Mouse (Mus musculus): ENCODE measurements around the gene Csad. TPM values are rescaled to one million over a fixed set of nuclear protein-coding genes. Genes with fewer than 3 reads are reported as not detected.

Gene Csad
- 99.1 and 106 TPM in 2 replicates for polyA plus RNA-seq (2015; fragmentation: Nextera tagmentation; extraction: Ambion mirVana)

GRCm38 (mm10) chr15:102204674-102205505 lies at the start of gene Csad:
Gene Csad (minus strand): TSS chr15:102204724.
- Histone ChIP-seq H3K4me1 (peaks cover 40% of the 10 kb centered on the region), H3K9ac (peak within 1 kb of the TSS; percentile 95), H3K27ac (replicated peaks) (peak within 1 kb of the TSS; percentile 100), H3K9me3 (replicated peaks) (no peaks in the 10 kb centered on the region), H3K36me3 (peaks cover 46% of the 10 kb centered on the region), H3K4me2 (replicated peaks) (peak within 1 kb of the TSS; percentile 64), H3K4me3 (replicated peaks) (peak within 1 kb of the TSS; percentile 86), H3K27me3 (no peaks in the 10 kb centered on the region)
- 36% methylated on average over 19 of the region's 19 CpGs for WGBS
- ATAC-seq (ENCODE audit: insufficient number of reproducible peaks, low FRiP score, low TSS enrichment, low read depth): no peak

DNA sequence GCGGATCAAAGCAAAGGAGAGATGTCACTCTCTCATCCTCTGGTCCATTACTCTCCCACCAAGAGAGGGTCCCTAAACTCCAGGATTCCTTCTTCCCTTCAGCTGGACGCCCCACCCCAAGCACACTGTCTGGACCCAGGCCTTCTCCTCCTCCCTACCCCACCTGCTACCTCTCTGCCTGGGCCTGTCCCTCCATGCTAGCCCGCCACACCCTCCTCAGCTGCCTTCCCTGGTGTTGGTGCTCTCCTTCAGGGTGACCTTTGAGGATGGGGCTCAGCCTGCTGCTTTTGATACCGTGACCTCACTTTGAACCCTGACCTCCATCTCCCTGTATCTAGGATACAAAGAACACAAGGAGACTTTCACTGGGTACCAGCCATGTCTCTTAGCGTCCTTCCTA lies 46.0 kb upstream of the Csad start:
- H3K4me1 ChIP-seq: peaks cover 81% of the 10 kb centered on the region
- H3K27me3 ChIP-seq: no peaks in the 10 kb centered on the region
- H3K4me3 ChIP-seq (replicated peaks): peak overlapping the region; percentile 50; the same call in 1 of the 2 replicates
- no peaks in the 10 kb centered on the region for H3K9me3 ChIP-seq (replicated peaks)
- peaks cover 34% of the 10 kb centered on the region for H3K36me3 ChIP-seq
- no peak for ATAC-seq (ENCODE audit: insufficient number of reproducible peaks, low FRiP score, low TSS enrichment, low read depth)
- peak overlapping the region; percentile 96 for H3K27ac ChIP-seq (replicated peaks)
- no peak overlapping the region for H3K9ac ChIP-seq
- H3K4me2 ChIP-seq (replicated peaks): peak overlapping the region; percentile 76; the same call in 1 of the 2 replicates
- 57% methylated on average over 5 of the region's 5 CpGs for WGBS

DNA sequence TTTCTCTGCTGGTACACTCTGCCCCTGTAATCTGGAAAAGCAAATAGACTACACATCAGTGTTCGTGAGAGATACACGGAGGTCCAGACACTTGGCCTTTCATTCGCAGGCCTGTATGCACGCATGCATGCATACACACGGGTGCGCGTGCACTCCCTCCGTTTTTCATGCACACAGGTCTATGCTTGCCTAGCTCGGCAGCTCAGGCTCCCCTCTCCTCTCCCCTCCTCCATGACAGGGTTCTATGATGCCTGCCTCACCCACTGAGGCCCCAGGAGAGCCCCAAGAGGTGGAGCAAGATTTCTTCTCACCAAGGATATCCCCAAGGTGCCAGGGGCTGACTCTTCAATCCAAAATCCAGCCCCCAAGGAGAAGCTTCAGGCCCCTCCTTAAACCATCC lies 45.4 kb upstream of the Csad start:
- peak overlapping the region; percentile 50 for H3K4me3 ChIP-seq (replicated peaks)
- peaks cover 81% of the 10 kb centered on the region for H3K4me1 ChIP-seq
- 23% methylated on average over 9 of the region's 9 CpGs for WGBS
- H3K27me3 ChIP-seq: no peaks in the 10 kb centered on the region
- H3K4me2 ChIP-seq (replicated peaks): peak overlapping the region; percentile 76
- peaks cover 34% of the 10 kb centered on the region for H3K36me3 ChIP-seq
- peak overlapping the region; percentile 96 for H3K27ac ChIP-seq (replicated peaks)
- H3K9me3 ChIP-seq (replicated peaks): no peaks in the 10 kb centered on the region
- ATAC-seq (ENCODE audit: insufficient number of reproducible peaks, low FRiP score, low TSS enrichment, low read depth): no peak
- peak overlapping the region; percentile 31; the same call in 1 of the 2 replicates for H3K9ac ChIP-seq

DNA sequence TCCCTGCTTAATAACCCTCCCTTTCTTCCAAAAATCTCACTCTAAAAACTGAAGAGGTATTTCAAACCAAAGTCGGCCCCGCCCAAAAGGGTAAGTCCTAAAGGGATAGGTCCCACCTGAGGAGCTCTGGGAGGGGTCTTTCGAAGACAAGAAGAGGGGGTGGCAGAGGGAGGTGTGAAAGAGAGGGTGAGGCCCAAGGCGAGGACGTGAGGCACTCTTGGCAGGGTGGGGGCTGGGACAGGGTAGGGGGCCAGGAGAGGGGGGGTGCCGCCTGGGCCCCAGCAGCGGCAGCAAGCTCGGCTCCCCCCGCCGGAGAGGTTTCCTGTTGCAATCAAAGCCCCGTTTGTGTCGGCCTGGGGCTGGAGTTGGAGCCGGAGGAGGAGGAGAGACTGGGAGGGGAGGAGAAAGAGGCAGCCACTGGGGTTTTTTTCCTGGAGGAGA lies 44.7 kb upstream of the Csad start:
- Histone ChIP-seq H3K27ac (replicated peaks) (peak overlapping the region; percentile 96), H3K9ac (peak overlapping the region; percentile 31), H3K4me2 (replicated peaks) (peak overlapping the region; percentile 76), H3K36me3 (peaks cover 31% of the 10 kb centered on the region), H3K27me3 (no peaks in the 10 kb centered on the region), H3K4me1 (peaks cover 81% of the 10 kb centered on the region), H3K9me3 (replicated peaks) (no peaks in the 10 kb centered on the region), H3K4me3 (replicated peaks) (peak overlapping the region; percentile 50)
- WGBS: 1% methylated on average over 13 of the region's 13 CpGs
- ATAC-seq (ENCODE audit: insufficient number of reproducible peaks, low FRiP score, low TSS enrichment, low read depth): 0 out of 2 replicates have a peak, but pooled peaks have one; percentile 2

DNA sequence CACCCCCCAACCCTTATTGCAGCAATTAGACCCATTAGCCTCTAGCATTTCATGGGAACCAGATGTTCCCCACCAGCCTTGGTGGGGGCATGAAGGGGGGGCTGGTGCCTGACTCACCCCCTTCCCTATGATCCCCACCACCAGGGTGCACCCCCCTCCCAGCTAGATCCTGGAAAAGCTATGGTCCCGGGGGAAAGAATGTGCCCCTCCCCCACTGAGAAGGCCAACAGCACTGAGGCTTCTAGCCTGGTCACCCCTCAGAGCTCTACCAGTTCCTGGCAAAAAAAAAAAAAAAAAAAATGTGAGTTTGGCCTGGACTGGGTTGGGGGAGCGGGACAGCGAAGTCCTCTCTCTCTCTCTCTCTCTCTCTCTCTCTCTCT lies 44.3 kb upstream of the Csad start:
- no peak for ATAC-seq (ENCODE audit: insufficient number of reproducible peaks, low FRiP score, low TSS enrichment, low read depth)

DNA sequence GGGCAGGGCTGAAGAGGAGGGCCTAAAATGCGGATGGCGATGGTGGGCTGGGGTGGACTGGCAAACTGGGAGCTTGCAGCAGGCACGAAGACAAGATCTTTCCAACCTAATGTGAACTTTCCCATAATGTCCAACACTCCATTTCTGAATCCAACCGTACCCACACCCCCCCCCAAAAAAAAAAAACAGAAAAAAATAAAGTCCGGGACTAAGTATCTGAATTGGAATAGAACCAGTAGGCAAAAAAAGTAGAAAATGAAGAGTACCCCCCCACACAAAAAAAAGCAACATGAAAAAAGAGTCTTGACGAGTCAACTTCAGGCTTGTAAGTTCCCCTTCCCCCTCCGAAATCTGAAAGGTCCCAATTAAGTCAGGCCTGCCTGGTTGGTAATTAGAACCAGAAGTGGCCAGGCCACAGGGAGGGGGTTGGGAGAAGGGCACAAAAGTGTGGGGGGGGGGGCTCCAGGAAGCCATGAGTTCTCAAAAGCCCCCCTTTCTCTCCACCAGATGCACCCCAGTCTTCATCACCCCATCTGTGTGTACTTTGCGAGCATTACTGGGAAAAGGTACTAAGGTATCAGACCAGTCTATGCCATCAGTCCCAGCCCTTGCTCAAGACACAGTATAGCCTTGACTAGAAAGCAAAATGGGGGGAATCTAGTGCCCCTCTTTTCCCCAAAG lies 43.7 kb upstream of the Csad start:
- Histone ChIP-seq H3K27me3 (no peaks in the 10 kb centered on the region), H3K9ac (peak overlapping the region; percentile 1; the same call in 1 of the 2 replicates), H3K4me1 (peaks cover 81% of the 10 kb centered on the region), H3K9me3 (replicated peaks) (no peaks in the 10 kb centered on the region), H3K36me3 (peaks cover 28% of the 10 kb centered on the region), H3K27ac (replicated peaks) (peak overlapping the region; percentile 96), H3K4me3 (replicated peaks) (peak overlapping the region; percentile 50), H3K4me2 (replicated peaks) (peak overlapping the region; percentile 76)
- ATAC-seq (ENCODE audit: insufficient number of reproducible peaks, low FRiP score, low TSS enrichment, low read depth): no peak
- WGBS: 5% methylated on average over 8 of the region's 8 CpGs

More for the DNA sequence above, 44.3 kb upstream of the Csad start:
- Histone ChIP-seq H3K27ac (replicated peaks) (peak overlapping the region; percentile 96), H3K27me3 (no peaks in the 10 kb centered on the region), H3K36me3 (peaks cover 31% of the 10 kb centered on the region), H3K9ac (no peak overlapping the region), H3K4me3 (replicated peaks) (peak overlapping the region; percentile 50), H3K4me1 (peaks cover 81% of the 10 kb centered on the region), H3K4me2 (replicated peaks) (peak overlapping the region; percentile 76), H3K9me3 (replicated peaks) (no peaks in the 10 kb centered on the region)
- 0% methylated on average over 3 of the region's 3 CpGs for WGBS

DNA sequence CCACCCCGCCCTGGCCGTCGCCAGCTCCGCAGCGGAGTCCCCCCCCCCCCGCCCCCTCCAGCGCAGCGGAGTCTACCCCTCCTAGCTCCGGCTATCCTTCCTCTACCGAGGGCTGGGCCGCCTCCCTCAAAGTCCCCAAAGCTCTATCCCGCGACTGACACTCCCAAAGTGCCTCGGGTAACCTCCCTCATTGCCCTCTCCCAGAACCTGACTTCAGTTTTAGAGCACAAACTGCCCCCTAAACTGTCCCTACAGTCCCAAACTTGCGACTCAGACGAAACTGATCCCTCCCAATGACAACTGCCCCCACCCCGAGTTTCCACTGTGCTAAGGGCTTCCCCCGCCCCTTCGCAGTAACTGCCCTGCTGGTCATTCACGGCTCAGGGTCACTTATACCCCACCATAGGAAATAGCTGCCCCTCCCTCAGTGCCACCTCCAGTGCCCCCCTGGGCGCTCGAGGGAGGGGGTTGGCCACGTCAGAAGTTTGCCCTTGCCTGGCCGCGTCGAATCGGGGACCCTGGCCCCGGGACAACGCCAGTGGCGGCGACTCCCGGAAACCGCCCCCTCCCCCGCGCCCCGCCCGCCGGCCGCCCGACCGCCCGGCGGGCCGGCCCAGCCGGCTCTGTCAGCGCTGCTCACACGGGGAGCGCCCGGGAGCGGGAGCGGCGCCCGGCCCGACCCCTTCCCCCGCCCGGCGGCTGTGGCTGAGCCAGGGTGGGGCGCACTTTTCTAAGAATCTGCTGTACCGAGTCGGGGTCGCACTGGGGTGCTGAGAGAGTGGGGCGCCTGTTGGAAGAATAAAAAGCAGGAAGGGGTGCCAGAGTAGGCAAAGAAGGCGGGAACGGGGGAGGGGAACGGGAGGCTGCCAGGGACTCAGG lies 43.0 kb upstream of the Csad start:
- Histone ChIP-seq H3K27ac (replicated peaks) (peak overlapping the region; percentile 96), H3K36me3 (peaks cover 22% of the 10 kb centered on the region), H3K9me3 (replicated peaks) (no peaks in the 10 kb centered on the region), H3K4me1 (peaks cover 82% of the 10 kb centered on the region), H3K4me3 (replicated peaks) (peak overlapping the region; percentile 50), H3K27me3 (no peaks in the 10 kb centered on the region), H3K4me2 (replicated peaks) (peak overlapping the region; percentile 76), H3K9ac (peak overlapping the region; percentile 1)
- WGBS: under 1% methylated on average over 60 of the region's 65 CpGs
- peak; percentile 71 for ATAC-seq (ENCODE audit: insufficient number of reproducible peaks, low FRiP score, low TSS enrichment, low read depth)

GRCm38 (mm10) chr15:102246866-102247251 lies 42.3 kb upstream of the Csad start:
- ATAC-seq (ENCODE audit: insufficient number of reproducible peaks, low FRiP score, low TSS enrichment, low read depth): peak; percentile 73
- 1% methylated on average over 33 of the region's 35 CpGs for WGBS
- H3K36me3 ChIP-seq: peaks cover 17% of the 10 kb centered on the region
- no peaks in the 10 kb centered on the region for H3K9me3 ChIP-seq (replicated peaks)
- H3K4me1 ChIP-seq: peaks cover 77% of the 10 kb centered on the region
- H3K4me3 ChIP-seq (replicated peaks): peak overlapping the region; percentile 50
- peak overlapping the region; percentile 96 for H3K27ac ChIP-seq (replicated peaks)
- H3K4me2 ChIP-seq (replicated peaks): peak overlapping the region; percentile 76
- H3K9ac ChIP-seq: 0 out of 2 replicates have a peak overlapping the region, but pooled peaks have one; percentile 26
- no peaks in the 10 kb centered on the region for H3K27me3 ChIP-seq

DNA sequence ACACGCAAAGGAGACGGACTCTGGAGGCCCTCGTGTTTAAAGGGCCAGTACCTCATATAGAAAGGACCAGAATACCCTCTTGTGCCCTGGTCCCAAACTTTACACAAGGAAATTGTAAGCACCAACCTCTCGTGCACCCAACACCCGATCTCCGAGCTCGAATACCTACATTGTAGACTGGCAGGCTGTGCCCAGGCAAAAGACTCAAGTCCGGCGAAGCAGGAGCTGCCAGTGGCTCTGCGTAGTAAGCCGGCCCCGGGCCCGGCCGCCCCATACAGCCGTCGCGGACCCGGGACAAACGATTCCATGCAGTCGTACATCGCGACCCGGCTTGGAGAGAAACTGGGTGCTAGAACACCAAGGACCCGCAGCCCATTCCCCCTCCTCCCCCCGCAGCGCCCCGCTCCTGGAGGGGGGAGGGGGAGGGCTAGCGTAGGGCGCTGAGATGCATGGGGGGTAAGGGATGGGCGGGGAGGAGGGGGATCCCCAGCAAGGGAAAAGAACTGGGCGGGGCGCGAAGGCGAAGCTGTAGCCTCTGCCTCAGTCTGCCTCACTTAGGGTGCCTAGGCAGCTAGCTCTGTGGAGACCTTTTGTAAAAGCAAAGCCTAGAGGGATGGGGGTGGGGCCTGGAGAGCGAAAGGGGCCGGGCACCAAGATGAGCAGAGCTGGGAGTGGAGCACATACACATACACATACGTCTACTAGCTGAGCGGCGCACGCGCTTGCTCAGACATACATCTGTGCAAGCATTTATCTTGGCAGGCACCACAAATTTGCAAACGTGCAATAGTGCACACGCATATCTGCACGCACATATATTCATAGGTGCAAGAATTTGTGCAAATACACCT lies 41.6 kb upstream of the Csad start:
- H3K9me3 ChIP-seq (replicated peaks): no peaks in the 10 kb centered on the region
- peak overlapping the region; percentile 50 for H3K4me3 ChIP-seq (replicated peaks)
- no peaks in the 10 kb centered on the region for H3K27me3 ChIP-seq
- H3K27ac ChIP-seq (replicated peaks): peak overlapping the region; percentile 96
- ATAC-seq (ENCODE audit: insufficient number of reproducible peaks, low FRiP score, low TSS enrichment, low read depth): peak; percentile 63
- under 1% methylated on average over 40 of the region's 44 CpGs for WGBS
- H3K9ac ChIP-seq: peak overlapping the region; percentile 26
- peaks cover 17% of the 10 kb centered on the region for H3K36me3 ChIP-seq
- H3K4me1 ChIP-seq: peaks cover 70% of the 10 kb centered on the region
- H3K4me2 ChIP-seq (replicated peaks): peak overlapping the region; percentile 76

DNA sequence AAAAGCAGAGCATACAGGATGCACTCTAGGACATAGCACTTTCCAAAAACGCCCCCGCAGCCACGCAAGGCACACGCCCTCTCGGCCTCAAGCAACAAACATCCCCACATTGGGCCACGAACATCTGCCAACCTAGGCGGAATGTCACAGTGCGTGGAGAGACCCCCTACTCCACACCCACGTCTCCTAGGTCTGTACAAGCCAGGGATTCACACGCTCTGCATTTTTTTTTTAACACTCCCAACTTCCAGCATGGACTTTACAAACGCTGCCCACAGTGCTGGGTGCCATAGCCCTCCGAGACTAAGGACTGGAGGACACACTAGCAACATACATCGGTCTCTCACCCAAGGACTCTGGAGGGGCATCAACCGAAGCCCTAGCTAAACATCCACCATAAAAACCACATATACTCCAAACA lies 40.9 kb upstream of the Csad start:
- Histone ChIP-seq H3K36me3 (peaks cover 18% of the 10 kb centered on the region), H3K27me3 (no peaks in the 10 kb centered on the region), H3K27ac (replicated peaks) (peak overlapping the region; percentile 96), H3K4me2 (replicated peaks) (peak overlapping the region; percentile 76), H3K9ac (peak overlapping the region; percentile 26), H3K9me3 (replicated peaks) (no peaks in the 10 kb centered on the region), H3K4me3 (replicated peaks) (peak overlapping the region; percentile 50), H3K4me1 (peaks cover 66% of the 10 kb centered on the region)
- ATAC-seq (ENCODE audit: insufficient number of reproducible peaks, low FRiP score, low TSS enrichment, low read depth): no peak
- 2% methylated on average over 14 of the region's 14 CpGs for WGBS
